Mouse (Mus musculus): Measurements from ENCODE around the gene Echs1.

- TF ChIP-seq CTCF (IDR thresholded peaks at IDR 0.05; ENCODE audit: borderline replicate concordance, control insufficient read depth, extremely low read depth, insufficient read depth, low read length, poor library complexity) (no peak), POLR2A (IDR thresholded peaks at IDR 0.05; ENCODE audit: control insufficient read depth, extremely low read depth, insufficient read depth, low read length, poor library complexity) (no peak)
These were observed 55.1 kb downstream of the Echs1 start for GRCm38 (mm10) chr7:140060936-140061831.
